Mouse (Mus musculus): ENCODE data around the gene Fam24b. TPM values are rescaled to one million over a fixed set of nuclear protein-coding genes. Genes with fewer than 3 reads are reported as not detected.

Gene Fam24b
- polyA plus RNA-seq, 1 experiment from 2014 or later, result not detected

DNA sequence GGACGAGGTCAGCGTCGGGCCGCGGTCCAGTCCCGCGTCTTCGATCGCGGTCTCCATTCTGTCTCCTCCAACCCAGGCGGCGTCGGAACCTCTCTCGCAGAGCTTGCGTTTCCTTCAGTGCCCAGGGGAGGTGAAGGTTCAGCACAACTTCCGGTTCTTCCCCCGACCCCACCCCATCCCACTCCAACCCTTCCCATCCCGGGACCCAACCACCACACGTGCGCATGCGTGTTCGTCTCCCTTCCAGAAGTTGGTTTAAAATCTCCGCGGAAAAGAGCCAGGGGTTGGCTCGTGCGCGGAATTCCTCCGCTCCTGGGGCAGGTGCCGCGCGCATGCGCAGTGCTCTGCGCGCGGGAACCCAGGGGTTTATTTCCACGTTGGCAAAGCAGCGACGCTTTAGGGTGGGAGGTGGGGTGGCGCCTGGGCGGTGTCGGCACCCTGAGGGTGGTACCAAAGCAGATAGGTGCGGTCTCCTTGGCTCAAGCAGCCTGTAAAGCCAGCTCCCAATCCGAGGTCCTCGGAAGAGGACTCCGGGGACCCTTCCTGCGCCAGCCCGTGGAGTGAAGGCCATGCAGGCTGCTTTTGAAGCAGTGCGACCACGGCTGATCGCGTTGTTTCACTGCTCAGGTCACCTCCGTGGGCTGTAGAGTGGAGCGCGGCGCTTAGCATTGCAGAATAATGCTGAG is 33.4 kb upstream of the Fam24b start, which contains the start of gene 2310057M21Rik:
2310057M21Rik (minus strand) TSS at position 145 of the 686 bp plus-strand sequence.
- no peak for TF ChIP-seq CTCF (IDR thresholded peaks at IDR 0.05; ENCODE audit: low read depth)
- peak within 1 kb of the TSS; percentile 91 for H3K4me2 ChIP-seq (ENCODE audit: low read length)
- ATAC-seq (replicated peaks; ENCODE audit: low FRiP score, low read depth) (peak; percentile 97), DNase-seq (ENCODE audit: low spot score) (peak; percentile 98)
- under 1% methylated on average over 55 of the region's 55 CpGs for WGBS
- 0 out of 2 replicates have a peak, but pooled peaks cover 3% of the 10 kb centered on the region for H3K4me1 ChIP-seq (replicated peaks; ENCODE audit: insufficient read depth, low read length)
- H3K9ac ChIP-seq (ENCODE audit: low read depth, low read length), result peak within 1 kb of the TSS; percentile 91
- H3K27me3 ChIP-seq (ENCODE audit: insufficient read depth, low read length), result no peaks in the 10 kb centered on the region
- no peaks in the 10 kb centered on the region for H3K9me3 ChIP-seq (replicated peaks; ENCODE audit: low read length)
- H3K27ac ChIP-seq, result peak within 1 kb of the TSS; percentile 93
- H3K36me3 ChIP-seq (ENCODE audit: insufficient read depth, low read length), result 0 out of 2 replicates have a peak, but pooled peaks cover 9% of the 10 kb centered on the region
- H3K4me3 ChIP-seq (replicated peaks; ENCODE audit: low read depth, low read length), result peak within 1 kb of the TSS; percentile 80

DNA sequence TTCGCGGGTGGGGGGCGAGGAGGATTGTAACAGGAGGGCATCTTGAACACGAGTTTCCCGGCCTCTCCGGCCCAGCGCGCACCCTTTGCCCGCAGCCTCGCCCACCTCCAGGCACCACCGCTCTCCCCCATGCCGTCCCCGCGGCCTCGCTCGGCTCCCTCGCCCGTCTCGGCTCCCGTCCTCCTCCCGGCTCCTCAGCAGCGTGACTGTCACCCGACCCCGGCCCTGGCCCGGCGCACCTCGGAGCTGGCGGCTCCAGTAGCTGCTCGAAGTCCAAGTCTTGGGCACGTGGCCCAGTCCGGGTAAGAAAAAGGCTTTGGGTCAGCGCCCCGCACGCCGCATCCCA is 32.9 kb upstream of the Fam24b start:
- H3K36me3 ChIP-seq (ENCODE audit: insufficient read depth, low read length), result peaks cover 11% of the 10 kb centered on the region; the same call in 1 of the 2 replicates
- no peak for TF ChIP-seq CTCF (IDR thresholded peaks at IDR 0.05; ENCODE audit: low read depth)
- H3K4me2 ChIP-seq (ENCODE audit: low read length), result peak overlapping the region; percentile 91
- H3K9ac ChIP-seq (ENCODE audit: low read depth, low read length), result peak overlapping the region; percentile 91
- peak overlapping the region; percentile 80 for H3K4me3 ChIP-seq (replicated peaks; ENCODE audit: low read depth, low read length)
- no peaks in the 10 kb centered on the region for H3K9me3 ChIP-seq (replicated peaks; ENCODE audit: low read length)
- WGBS, result under 1% methylated on average over 35 of the region's 35 CpGs
- no peaks in the 10 kb centered on the region for H3K27me3 ChIP-seq (ENCODE audit: insufficient read depth, low read length)
- 0 out of 2 replicates have a peak, but pooled peaks cover 3% of the 10 kb centered on the region for H3K4me1 ChIP-seq (replicated peaks; ENCODE audit: insufficient read depth, low read length)
- H3K27ac ChIP-seq, result peak overlapping the region; percentile 93
- ATAC-seq (replicated peaks; ENCODE audit: low FRiP score, low read depth), result peak; percentile 87
- DNase-seq (ENCODE audit: low spot score), result no peak

DNA sequence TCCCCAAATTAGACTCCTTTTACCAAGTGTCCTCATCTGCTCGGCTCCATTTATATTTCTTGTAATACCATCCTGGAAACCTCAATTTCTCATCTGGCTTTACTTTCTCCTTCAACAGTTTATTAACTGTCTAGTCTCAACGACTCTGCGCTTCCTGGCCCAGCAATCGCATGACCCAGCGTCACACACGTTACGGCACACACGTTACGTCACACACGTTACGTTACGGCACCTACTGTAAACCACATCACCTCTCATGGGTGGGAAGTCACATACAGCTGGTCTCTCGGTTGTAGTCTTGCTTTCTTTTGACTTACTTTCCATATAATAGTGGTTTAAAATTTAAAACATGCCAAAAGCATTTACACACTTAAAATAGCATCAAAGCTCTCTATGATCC is 26.8 kb upstream of the Fam24b start:
- H3K4me3 ChIP-seq (replicated peaks; ENCODE audit: low read depth, low read length), result no peak overlapping the region
- no peak overlapping the region for H3K4me2 ChIP-seq (ENCODE audit: low read length)
- no peaks in the 10 kb centered on the region for H3K27me3 ChIP-seq (ENCODE audit: insufficient read depth, low read length)
- no peak overlapping the region for H3K27ac ChIP-seq
- 96% methylated on average over 13 of the region's 13 CpGs for WGBS
- H3K9me3 ChIP-seq (replicated peaks; ENCODE audit: low read length), result no peaks in the 10 kb centered on the region
- H3K36me3 ChIP-seq (ENCODE audit: insufficient read depth, low read length), result peaks cover 41% of the 10 kb centered on the region
- no peak for ATAC-seq (replicated peaks; ENCODE audit: low FRiP score, low read depth)
- H3K9ac ChIP-seq (ENCODE audit: low read depth, low read length), result no peak overlapping the region
- no peak for TF ChIP-seq CTCF (IDR thresholded peaks at IDR 0.05; ENCODE audit: low read depth)
- DNase-seq (ENCODE audit: low spot score), result no peak
- H3K4me1 ChIP-seq (replicated peaks; ENCODE audit: insufficient read depth, low read length), result no peaks in the 10 kb centered on the region

DNA sequence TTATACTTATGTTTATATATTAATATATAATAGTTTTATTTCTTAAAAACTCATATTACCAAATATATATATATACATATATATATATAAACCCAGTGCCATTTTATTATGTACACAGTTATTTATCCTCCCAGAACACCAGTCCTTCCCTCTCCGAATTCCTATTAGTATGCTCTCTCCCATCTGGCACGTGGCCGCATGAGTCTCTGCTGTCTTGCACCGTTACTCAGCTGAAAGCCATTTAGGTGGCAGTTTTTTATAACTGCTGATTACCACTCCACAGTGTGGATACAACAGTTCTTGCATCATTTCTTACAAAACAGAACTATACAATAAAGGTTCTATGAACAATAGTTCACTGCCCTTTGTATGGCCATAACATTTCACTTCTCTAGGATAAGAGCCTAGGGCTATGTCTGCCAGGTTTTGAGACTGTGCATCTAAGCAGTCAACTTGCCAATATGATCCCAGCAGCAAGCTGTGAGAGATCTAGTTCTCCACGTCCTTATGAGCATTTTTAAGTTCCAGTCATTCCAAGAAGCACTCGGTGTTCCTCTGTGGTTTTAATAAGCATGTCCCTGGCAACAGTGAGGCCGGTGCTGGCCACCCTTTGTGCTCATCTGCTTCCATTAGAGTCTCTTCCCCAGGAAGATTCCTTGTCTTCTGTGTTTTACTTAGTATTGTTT is 16.7 kb upstream of the Fam24b start:
- Histone ChIP-seq H3K4me2 (ENCODE audit: low read length) (no peak overlapping the region), H3K27me3 (ENCODE audit: insufficient read depth, low read length) (no peaks in the 10 kb centered on the region), H3K9me3 (replicated peaks; ENCODE audit: low read length) (no peaks in the 10 kb centered on the region), H3K4me3 (replicated peaks; ENCODE audit: low read depth, low read length) (no peak overlapping the region), H3K36me3 (ENCODE audit: insufficient read depth, low read length) (peaks cover 18% of the 10 kb centered on the region; the same call in 1 of the 2 replicates), H3K4me1 (replicated peaks; ENCODE audit: insufficient read depth, low read length) (no peaks in the 10 kb centered on the region), H3K27ac (no peak overlapping the region), H3K9ac (ENCODE audit: low read depth, low read length) (no peak overlapping the region)
- DNase-seq (ENCODE audit: low spot score), result no peak
- ATAC-seq (replicated peaks; ENCODE audit: low FRiP score, low read depth), result no peak
- no peak for TF ChIP-seq CTCF (IDR thresholded peaks at IDR 0.05; ENCODE audit: low read depth)
- WGBS, result 85% methylated on average over 7 of the region's 7 CpGs

DNA sequence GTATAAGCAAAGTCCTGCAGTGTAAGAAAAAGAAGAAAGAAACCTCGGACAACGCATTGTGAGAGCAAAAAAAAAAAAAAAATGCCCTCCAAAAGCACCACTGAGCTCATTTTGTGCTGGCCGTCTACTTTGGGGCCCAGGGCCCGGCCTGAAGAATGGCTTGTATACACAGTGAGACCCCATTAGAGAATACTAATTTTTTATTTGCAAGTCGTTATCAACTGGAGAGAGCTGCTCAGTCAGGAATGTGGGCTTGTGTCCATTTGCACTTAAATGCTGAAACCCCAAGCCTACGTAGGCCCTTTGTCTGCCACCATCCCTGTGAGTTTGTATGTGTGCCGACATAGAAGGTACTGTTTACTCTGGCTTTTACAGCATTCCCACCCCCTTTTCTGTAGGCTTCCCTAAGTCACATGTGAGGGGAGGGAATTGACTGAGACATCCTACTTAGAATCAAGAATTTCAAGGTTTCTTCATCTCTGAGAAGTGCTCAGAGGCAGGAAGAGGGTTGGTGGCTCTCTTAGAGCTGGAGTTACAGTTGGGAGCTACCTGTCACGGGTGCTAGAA is 8.3 kb upstream of the Fam24b start:
- H3K4me3 ChIP-seq (replicated peaks; ENCODE audit: low read depth, low read length), result no peak overlapping the region

DNA sequence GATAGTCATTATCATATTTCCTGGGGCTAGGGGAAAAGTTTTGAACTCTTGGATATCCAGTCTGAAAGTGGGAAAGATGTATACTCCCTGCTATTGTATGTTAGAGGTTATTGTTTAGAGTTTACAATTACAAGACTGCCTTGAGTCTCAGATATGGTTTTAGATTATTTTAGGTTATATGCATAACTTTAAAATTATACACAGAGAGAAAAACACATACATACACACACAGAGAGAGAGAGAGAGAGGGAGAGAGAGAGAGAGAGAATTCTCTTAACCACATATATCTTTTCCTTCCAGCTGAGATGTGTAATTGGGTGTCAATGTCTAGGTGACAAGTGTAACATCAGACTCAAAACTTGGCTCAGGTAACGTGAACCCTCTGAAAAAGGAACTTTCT is 4.2 kb upstream of the Fam24b start, which contains the start of gene Fam24a:
Fam24a (plus strand) TSS at position 301 of the 400 bp plus-strand sequence.
- TF ChIP-seq CTCF (IDR thresholded peaks at IDR 0.05; ENCODE audit: low read depth), result no peak
- no peak for ATAC-seq (replicated peaks; ENCODE audit: low FRiP score, low read depth)
- WGBS, result 24% methylated on average over 1 of the region's 1 CpGs

More for the DNA sequence above, 8.3 kb upstream of the Fam24b start:
- Histone ChIP-seq H3K27ac (no peak overlapping the region), H3K4me1 (replicated peaks; ENCODE audit: insufficient read depth, low read length) (no peaks in the 10 kb centered on the region), H3K27me3 (ENCODE audit: insufficient read depth, low read length) (no peaks in the 10 kb centered on the region), H3K9me3 (replicated peaks; ENCODE audit: low read length) (no peaks in the 10 kb centered on the region), H3K9ac (ENCODE audit: low read depth, low read length) (no peak overlapping the region), H3K4me2 (ENCODE audit: low read length) (no peak overlapping the region), H3K36me3 (ENCODE audit: insufficient read depth, low read length) (peaks cover 8% of the 10 kb centered on the region; the same call in 1 of the 2 replicates)
- DNase-seq (ENCODE audit: low spot score) (no peak), ATAC-seq (replicated peaks; ENCODE audit: low FRiP score, low read depth) (no peak)
- 68% methylated on average over 8 of the region's 8 CpGs for WGBS
- no peak for TF ChIP-seq CTCF (IDR thresholded peaks at IDR 0.05; ENCODE audit: low read depth)

More for the DNA sequence above, 4.2 kb upstream of the Fam24b start, which contains the start of gene Fam24a:
- Histone ChIP-seq H3K4me1 (replicated peaks; ENCODE audit: insufficient read depth, low read length) (no peaks in the 10 kb centered on the region), H3K4me2 (ENCODE audit: low read length) (no peak within 1 kb of the TSS), H3K36me3 (ENCODE audit: insufficient read depth, low read length) (no peaks in the 10 kb centered on the region), H3K4me3 (replicated peaks; ENCODE audit: low read depth, low read length) (no peak within 1 kb of the TSS), H3K27me3 (ENCODE audit: insufficient read depth, low read length) (no peaks in the 10 kb centered on the region), H3K9ac (ENCODE audit: low read depth, low read length) (no peak within 1 kb of the TSS), H3K27ac (no peak within 1 kb of the TSS), H3K9me3 (replicated peaks; ENCODE audit: low read length) (no peaks in the 10 kb centered on the region)
- DNase-seq (ENCODE audit: low spot score), result no peak
